Mouse (Mus musculus): ENCODE measurements around the gene Erc2. TPM values are rescaled to one million over a fixed set of nuclear protein-coding genes. Genes with fewer than 3 reads are reported as not detected.

Erc2 gene
- total RNA-seq, 1 experiment from 2014 or later = 6.4 TPM

GRCm38 (mm10) chr14:27946211-27946610 is 324.0 kb downstream of the Erc2 start:
- no peak for DNase-seq

- DNase-seq = peak; percentile 27
Measured at GRCm38 (mm10) chr14:27948391-27948790, 326.2 kb downstream of the Erc2 start.

- no peak for DNase-seq
Measured at GRCm38 (mm10) chr14:27953814-27954213, 331.6 kb downstream of the Erc2 start.

GRCm38 (mm10) chr14:27956801-27957200 is 334.6 kb downstream of the Erc2 start:
- DNase-seq = peak; percentile 63

GRCm38 (mm10) chr14:27973701-27974100 is 351.5 kb downstream of the Erc2 start:
- DNase-seq = no peak

- no peak for DNase-seq
Measured at GRCm38 (mm10) chr14:27975661-27976060, 353.4 kb downstream of the Erc2 start.

GRCm38 (mm10) chr14:27984758-27985157 is 362.5 kb downstream of the Erc2 start:
- no peak for DNase-seq

- DNase-seq = no peak
Measured at GRCm38 (mm10) chr14:27985201-27985600, 363.0 kb downstream of the Erc2 start.

GRCm38 (mm10) chr14:27987422-27987821 is 365.2 kb downstream of the Erc2 start:
- no peak for DNase-seq

- DNase-seq = no peak
Measured at GRCm38 (mm10) chr14:27998551-27998950, 376.3 kb downstream of the Erc2 start.

GRCm38 (mm10) chr14:28004023-28004422 is 381.8 kb downstream of the Erc2 start:
- peak; percentile 12 for DNase-seq

- DNase-seq = no peak
Measured at GRCm38 (mm10) chr14:28010536-28011280, 388.5 kb downstream of the Erc2 start.

- DNase-seq = no peak
Measured at GRCm38 (mm10) chr14:28023199-28023598, 401.0 kb downstream of the Erc2 start.

- peak; percentile 32 for DNase-seq
Measured at GRCm38 (mm10) chr14:28030870-28031269, 408.6 kb downstream of the Erc2 start.

- no peak for DNase-seq
Measured at GRCm38 (mm10) chr14:28035013-28035412, 412.8 kb downstream of the Erc2 start.

GRCm38 (mm10) chr14:28043095-28043494 is 420.9 kb downstream of the Erc2 start:
- DNase-seq = no peak

GRCm38 (mm10) chr14:28051646-28052045 is 429.4 kb downstream of the Erc2 start:
- DNase-seq = no peak

- no peak for DNase-seq
Measured at GRCm38 (mm10) chr14:28057159-28057884, 435.1 kb downstream of the Erc2 start.

- peak; percentile 19 for DNase-seq
Measured at GRCm38 (mm10) chr14:28057885-28058860, 435.9 kb downstream of the Erc2 start.

GRCm38 (mm10) chr14:28060891-28061290 is 438.7 kb downstream of the Erc2 start:
- DNase-seq = no peak

- DNase-seq = no peak
Measured at GRCm38 (mm10) chr14:28061649-28062375, 439.6 kb downstream of the Erc2 start.

GRCm38 (mm10) chr14:28068021-28068420 is 445.8 kb downstream of the Erc2 start:
- DNase-seq = no peak
